Comparison of ENCODE assay signal across 8 mouse cellular contexts in the genomic region with DNA sequence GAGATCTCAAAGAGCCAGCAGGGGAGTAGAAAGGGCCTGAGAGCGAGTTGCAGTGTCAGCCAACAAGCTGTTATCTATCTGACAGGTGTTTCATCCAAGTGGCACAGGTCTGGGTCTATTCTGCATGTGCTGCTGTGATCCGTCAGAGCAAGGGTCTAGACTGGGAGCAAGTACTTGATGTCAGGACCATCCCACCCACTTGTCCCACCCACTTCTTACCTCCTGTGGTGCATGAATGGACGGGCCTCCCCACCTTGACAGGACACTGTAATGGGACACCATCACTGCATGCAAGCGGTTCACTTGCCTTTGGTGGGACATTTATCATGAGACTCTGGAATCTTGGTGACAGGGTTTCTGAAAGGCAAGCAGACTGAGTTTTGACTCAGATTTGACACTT. TPM values are rescaled to one million over a fixed set of nuclear protein-coding genes. Genes with fewer than 3 reads are reported as not detected.
DNase-seq lines count a peak whose midpoint lies in the region; ATAC-seq and TF ChIP-seq lines count a peak whose summit lies in the region.

No protein-coding gene starts in this region.

- intact Hi-C loops in left cerebral cortex, adult 2 months (cut with DNase I), result loop anchor here (2.0 kb wide), 1 partner anchor 17 kb away; no protein-coding TSS in a partner anchor
- intact Hi-C loops in left cerebral cortex, postnatal 36 days (cut with DNase I), result no loop called here

- H3K4me3 ChIP-seq in left cerebral cortex, adult 2 months, result peak overlapping the region; percentile 73
- peak overlapping the region; percentile 45 for H3K4me3 ChIP-seq in embryonic facial prominence, embryonic 11.5 days (ENCODE audit: low read depth, low read length)
- H3K4me3 ChIP-seq in hindbrain, postnatal 0 days (ENCODE audit: low read length), result peak overlapping the region; percentile 55; the same call in 1 of the 2 replicates
- peak overlapping the region; percentile 41 for H3K4me3 ChIP-seq in midbrain, postnatal 0 days (ENCODE audit: low read depth, low read length)

- H3K27ac ChIP-seq in left cerebral cortex, adult 2 months, result peak overlapping the region; percentile 87
- H3K27ac ChIP-seq in embryonic facial prominence, embryonic 11.5 days (replicated peaks; ENCODE audit: low read depth, low read length), result no peak overlapping the region; the same call in 1 of the 2 replicates
- no peak overlapping the region for H3K27ac ChIP-seq in hindbrain, postnatal 0 days
- H3K27ac ChIP-seq in midbrain, postnatal 0 days (ENCODE audit: low read depth, low read length), result no peak overlapping the region

- ATAC-seq in embryonic facial prominence, embryonic 11.5 days (replicated peaks; ENCODE audit: insufficient number of reproducible peaks, low FRiP score, low TSS enrichment, low read depth), result no peak
- ATAC-seq in hindbrain, postnatal 0 days, result no peak
- ATAC-seq in midbrain, postnatal 0 days (ENCODE audit: low FRiP score), result no peak
- ATAC-seq in cerebellum, adult (ENCODE audit: insufficient number of reproducible peaks, low FRiP score, low TSS enrichment), result no peak

- H3K4me2 ChIP-seq in embryonic facial prominence, embryonic 11.5 days (ENCODE audit: low read depth, low read length), result peak overlapping the region; percentile 85
- H3K4me2 ChIP-seq in hindbrain, postnatal 0 days (ENCODE audit: low read depth, low read length), result peak overlapping the region; percentile 73
- H3K4me2 ChIP-seq in midbrain, postnatal 0 days (ENCODE audit: low read depth, low read length, poor library complexity, severe bottlenecking), result peak overlapping the region; percentile 85

- WGBS in embryonic facial prominence, embryonic 11.5 days, result 25% methylated on average over 4 of the region's 4 CpGs
- 29% methylated on average over 4 of the region's 4 CpGs for WGBS in hindbrain, postnatal 0 days
- WGBS in midbrain, postnatal 0 days, result 36% methylated on average over 4 of the region's 4 CpGs

- DNase-seq in left cerebral cortex, adult 2 months (ENCODE audit: extremely low spot score in 1 of 2, low spot score in 2 of 2), result no peak
- no peak for DNase-seq in left cerebral cortex, postnatal 36 days (ENCODE audit: low spot score in 2 of 2)
- DNase-seq in embryonic facial prominence, embryonic 11.5 days (ENCODE audit: low spot score), result no peak
- DNase-seq in hindbrain, postnatal 0 days (ENCODE audit: low spot score), result no peak
- DNase-seq in midbrain, postnatal 0 days (ENCODE audit: low spot score), result no peak
- DNase-seq in urinary bladder, postnatal 25 days (ENCODE audit: low spot score), result no peak
- DNase-seq in adipocyte (ENCODE audit: low spot score), result no peak

- no peak for TF ChIP-seq CTCF in left cerebral cortex, adult 2 months (IDR thresholded peaks at IDR 0.05)
- no peak for TF ChIP-seq CTCF in hindbrain, postnatal 0 days (IDR thresholded peaks at IDR 0.05; ENCODE audit: low read depth)
- no peak for TF ChIP-seq CTCF in midbrain, postnatal 0 days (IDR thresholded peaks at IDR 0.05)

- H3K36me3 ChIP-seq in embryonic facial prominence, embryonic 11.5 days (replicated peaks; ENCODE audit: control insufficient read depth, insufficient read depth, low read depth, low read length), result no peaks in the 10 kb centered on the region
- no peaks in the 10 kb centered on the region for H3K36me3 ChIP-seq in hindbrain, postnatal 0 days (ENCODE audit: insufficient read depth, low read length)
- H3K36me3 ChIP-seq in midbrain, postnatal 0 days (ENCODE audit: insufficient read depth, low read length), result no peaks in the 10 kb centered on the region

- H3K9ac ChIP-seq in embryonic facial prominence, embryonic 11.5 days (replicated peaks; ENCODE audit: low read length), result peak overlapping the region; percentile 50
- peak overlapping the region; percentile 49; the same call in 1 of the 2 replicates for H3K9ac ChIP-seq in hindbrain, postnatal 0 days (replicated peaks; ENCODE audit: low read length)
- no peak overlapping the region for H3K9ac ChIP-seq in midbrain, postnatal 0 days (replicated peaks; ENCODE audit: low read length, poor library complexity, severe bottlenecking)

- H3K4me1 ChIP-seq in embryonic facial prominence, embryonic 11.5 days (ENCODE audit: control insufficient read depth, insufficient read depth, low read length), result peaks cover 18% of the 10 kb centered on the region
- peaks cover 11% of the 10 kb centered on the region for H3K4me1 ChIP-seq in hindbrain, postnatal 0 days (ENCODE audit: insufficient read depth, low read length)
- no peaks in the 10 kb centered on the region for H3K4me1 ChIP-seq in midbrain, postnatal 0 days (ENCODE audit: insufficient read depth, low read length)

- no peaks in the 10 kb centered on the region for H3K9me3 ChIP-seq in embryonic facial prominence, embryonic 11.5 days (replicated peaks; ENCODE audit: control insufficient read depth, low read length)
- H3K9me3 ChIP-seq in hindbrain, postnatal 0 days (ENCODE audit: low read length), result no peaks in the 10 kb centered on the region
- no peaks in the 10 kb centered on the region for H3K9me3 ChIP-seq in midbrain, postnatal 0 days (ENCODE audit: low read length)

- no peaks in the 10 kb centered on the region for H3K27me3 ChIP-seq in embryonic facial prominence, embryonic 11.5 days (ENCODE audit: control insufficient read depth, insufficient read depth, low read length)
- H3K27me3 ChIP-seq in hindbrain, postnatal 0 days (ENCODE audit: insufficient read depth, low read length), result no peaks in the 10 kb centered on the region
- H3K27me3 ChIP-seq in midbrain, postnatal 0 days (ENCODE audit: insufficient read depth, low read length), result no peaks in the 10 kb centered on the region

RNA-seq across cellular contexts. Expression of a gene that starts 10.0 kb away (rescaled TPM):
- total RNA-seq in left cerebral cortex, adult 2 months (2021), result 100 to 1,000 TPM; 208 to 212 TPM
- total RNA-seq in left cerebral cortex, postnatal 36 days (2021), result 100 to 1,000 TPM; 195 to 250 TPM
- 52.9 and 53.2 TPM in 2 replicates for polyA plus RNA-seq in embryonic facial prominence, embryonic 11.5 days (2014; fragmentation: Nextera tagmentation; extraction: Ambion mirVana)
- total RNA-seq in hindbrain, postnatal 0 days (2014; rRNA removed), result 93.1 and 95.2 TPM in 2 replicates
- polyA plus RNA-seq in hindbrain, postnatal 0 days (2015; fragmentation: Nextera tagmentation; extraction: Ambion mirVana), result 33.0 and 35.2 TPM in 2 replicates
- total RNA-seq in midbrain, postnatal 0 days (2014; rRNA removed), result 48.1 and 64.3 TPM in 2 replicates
- polyA plus RNA-seq in midbrain, postnatal 0 days (2015; fragmentation: Nextera tagmentation; extraction: Ambion mirVana), result 21.6 and 25.1 TPM in 2 replicates

RNA-seq across cellular contexts. Expression of a gene that starts 36.1 kb away (rescaled TPM):
- total RNA-seq in left cerebral cortex, adult 2 months (2021), result 10 to 100 TPM; 18.2 to 20.0 TPM
- total RNA-seq in left cerebral cortex, postnatal 36 days (2021), result 10 to 100 TPM; 18.2 to 28.8 TPM
- 33.5 and 35.3 TPM in 2 replicates for polyA plus RNA-seq in embryonic facial prominence, embryonic 11.5 days (2014; fragmentation: Nextera tagmentation; extraction: Ambion mirVana)
- total RNA-seq in hindbrain, postnatal 0 days (2014; rRNA removed), result 66.4 and 82.3 TPM in 2 replicates
- 51.1 and 51.5 TPM in 2 replicates for polyA plus RNA-seq in hindbrain, postnatal 0 days (2015; fragmentation: Nextera tagmentation; extraction: Ambion mirVana)
- total RNA-seq in midbrain, postnatal 0 days (2014; rRNA removed), result 45.1 and 54.4 TPM in 2 replicates
- 48.5 and 48.9 TPM in 2 replicates for polyA plus RNA-seq in midbrain, postnatal 0 days (2015; fragmentation: Nextera tagmentation; extraction: Ambion mirVana)

RNA-seq across cellular contexts. Expression of a gene that starts 49.4 kb away (rescaled TPM):
- total RNA-seq in left cerebral cortex, adult 2 months (2021), result 1 to 10 TPM; 1.6 to 1.7 TPM
- total RNA-seq in left cerebral cortex, postnatal 36 days (2021), result 1 to 10 TPM; 2.2 to 4.8 TPM
- polyA plus RNA-seq in embryonic facial prominence, embryonic 11.5 days (2014; fragmentation: Nextera tagmentation; extraction: Ambion mirVana), result 12.5 and 19.1 TPM in 2 replicates
- 1.3 and 2.4 TPM in 2 replicates for total RNA-seq in hindbrain, postnatal 0 days (2014; rRNA removed)
- 1.0 and 1.1 TPM in 2 replicates for polyA plus RNA-seq in hindbrain, postnatal 0 days (2015; fragmentation: Nextera tagmentation; extraction: Ambion mirVana)
- 2.2 TPM in 1 of 2 replicates, not detected in the other for total RNA-seq in midbrain, postnatal 0 days (2014; rRNA removed)
- polyA plus RNA-seq in midbrain, postnatal 0 days (2015; fragmentation: Nextera tagmentation; extraction: Ambion mirVana), result 0.57 and 0.70 TPM in 2 replicates
